Mouse (Mus musculus): ENCODE results near the gene Shisa7. TPM values are rescaled to one million over a fixed set of nuclear protein-coding genes. Genes with fewer than 3 reads are reported as not detected.

Shisa7 gene
- 0.91 TPM for polyA plus RNA-seq (2017; shearing (Covaris generic))

DNA sequence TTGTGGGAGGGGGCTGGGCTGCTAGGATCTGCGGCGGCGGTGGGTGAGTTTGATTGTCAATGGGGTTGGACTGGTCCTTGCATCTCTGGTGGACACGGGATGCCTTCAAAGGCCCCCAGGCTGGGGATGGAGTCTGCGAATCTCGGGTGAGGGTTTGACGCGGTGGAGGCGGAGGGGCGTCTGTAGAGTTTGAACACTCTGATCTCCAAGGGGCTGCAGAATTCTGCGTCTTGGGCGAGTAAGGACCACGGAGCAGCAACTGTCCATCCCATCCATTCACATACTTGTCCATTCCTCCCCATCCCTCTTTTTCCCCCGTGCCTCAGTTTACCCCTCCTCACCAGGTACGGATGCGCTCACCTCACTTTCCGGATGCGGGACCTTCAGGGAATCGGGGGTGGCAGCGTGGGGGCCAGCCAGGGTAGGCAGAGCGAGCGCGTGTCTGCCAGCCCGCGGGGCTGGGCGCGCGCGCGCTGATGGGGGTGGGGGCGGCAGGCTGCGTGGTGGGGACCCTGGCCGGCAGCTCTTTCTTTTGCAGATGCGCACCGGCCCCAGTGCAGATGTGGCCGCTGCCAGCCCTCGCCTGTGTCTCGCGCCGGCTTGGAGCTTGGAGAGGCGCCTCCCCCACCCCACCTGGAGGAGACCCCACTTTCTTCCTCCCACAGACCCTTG lies at the start of gene Shisa7:
Shisa7 (minus strand) TSS at position 452 of the 672 bp plus-strand sequence.

DNA sequence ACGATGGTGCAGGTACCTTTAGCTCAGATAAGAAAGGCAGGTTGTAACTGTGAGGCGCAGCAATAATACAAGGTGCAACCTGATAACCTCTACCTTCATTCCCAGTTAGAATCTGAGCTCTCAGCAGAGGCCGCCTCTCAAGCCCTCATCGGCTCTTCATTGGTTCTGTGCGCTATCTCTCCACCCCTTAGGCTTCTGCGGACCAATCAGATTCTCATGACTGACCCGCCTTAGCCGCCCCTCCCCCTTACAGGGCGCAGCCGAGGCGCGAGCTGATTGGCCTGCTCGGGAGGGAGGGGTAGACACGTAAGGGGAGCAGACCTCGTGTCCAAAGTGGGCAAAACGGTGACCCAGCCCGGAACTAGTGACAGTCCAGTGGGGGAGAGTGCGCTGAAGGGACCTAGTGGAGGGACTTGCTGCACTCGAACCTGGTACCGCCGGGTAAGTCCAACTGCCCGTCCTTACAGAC lies 32.3 kb upstream of the Shisa7 start, which contains the start of gene Isoc2a:
Isoc2a (plus strand) TSS at position 401 of the 469 bp plus-strand sequence.

DNA sequence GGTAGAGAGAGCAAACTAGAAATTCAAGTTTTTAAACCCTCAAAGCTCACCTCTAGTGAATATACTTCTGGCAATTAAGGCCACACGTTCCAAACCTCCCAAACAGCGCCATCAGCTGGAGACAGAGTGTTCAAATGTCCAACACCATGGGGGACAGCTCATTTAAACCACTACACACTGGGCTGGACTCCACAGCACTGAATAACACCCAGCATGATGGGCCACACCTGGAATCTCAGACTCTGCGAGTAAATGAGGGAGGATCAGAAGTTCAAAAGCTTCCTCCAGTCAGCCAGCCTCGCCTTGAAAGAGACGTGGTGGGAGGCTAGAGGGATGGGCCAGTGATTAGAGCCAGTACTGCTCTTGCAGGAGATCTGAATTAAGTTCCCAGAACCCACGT lies 25.6 kb upstream of the Shisa7 start, which contains the start of gene Isoc2b:
Isoc2b (minus strand) TSS at position 126 of the 400 bp plus-strand sequence.

DNA sequence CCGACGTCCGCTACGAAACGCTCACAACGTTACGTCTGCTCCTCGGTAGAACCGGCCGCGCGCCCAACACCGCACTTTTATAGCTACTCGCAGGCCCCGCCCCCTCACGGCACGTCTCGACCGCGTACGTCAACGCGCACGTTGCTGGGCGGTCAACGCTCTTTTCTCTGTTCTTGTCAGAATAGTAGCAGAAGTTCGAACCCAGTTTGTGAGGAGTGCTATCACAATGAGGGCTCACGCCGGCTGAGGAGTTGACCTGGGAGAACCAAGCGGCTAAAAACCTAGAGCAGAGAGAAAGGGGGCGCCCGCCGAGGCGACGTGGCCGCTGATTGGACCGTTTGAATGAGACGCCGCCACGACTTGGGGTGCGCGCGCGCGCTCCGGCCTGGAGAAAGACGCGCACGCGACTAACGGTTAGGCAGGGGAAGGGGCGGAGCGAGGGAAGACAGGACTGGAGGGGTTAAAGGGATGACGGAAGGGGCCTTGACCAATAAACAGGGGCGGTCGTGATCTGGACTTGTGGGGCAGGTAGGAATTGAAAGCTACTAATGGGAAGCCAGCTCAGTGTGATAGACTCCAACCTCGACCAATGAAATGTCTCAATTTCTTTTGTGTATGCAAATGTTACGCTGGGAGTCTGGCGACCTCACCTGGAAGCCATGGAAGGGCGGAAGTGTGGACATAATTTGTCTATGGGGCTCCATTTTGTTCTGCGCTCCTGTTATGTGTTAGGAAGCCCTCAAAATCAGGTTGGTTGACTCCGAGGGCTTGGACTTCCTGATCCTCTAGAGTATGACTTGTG lies 32.0 kb downstream of the Shisa7 start, which contains the start of gene Ube2s:
Ube2s (minus strand) TSS at position 288 of the 802 bp plus-strand sequence.

DNA sequence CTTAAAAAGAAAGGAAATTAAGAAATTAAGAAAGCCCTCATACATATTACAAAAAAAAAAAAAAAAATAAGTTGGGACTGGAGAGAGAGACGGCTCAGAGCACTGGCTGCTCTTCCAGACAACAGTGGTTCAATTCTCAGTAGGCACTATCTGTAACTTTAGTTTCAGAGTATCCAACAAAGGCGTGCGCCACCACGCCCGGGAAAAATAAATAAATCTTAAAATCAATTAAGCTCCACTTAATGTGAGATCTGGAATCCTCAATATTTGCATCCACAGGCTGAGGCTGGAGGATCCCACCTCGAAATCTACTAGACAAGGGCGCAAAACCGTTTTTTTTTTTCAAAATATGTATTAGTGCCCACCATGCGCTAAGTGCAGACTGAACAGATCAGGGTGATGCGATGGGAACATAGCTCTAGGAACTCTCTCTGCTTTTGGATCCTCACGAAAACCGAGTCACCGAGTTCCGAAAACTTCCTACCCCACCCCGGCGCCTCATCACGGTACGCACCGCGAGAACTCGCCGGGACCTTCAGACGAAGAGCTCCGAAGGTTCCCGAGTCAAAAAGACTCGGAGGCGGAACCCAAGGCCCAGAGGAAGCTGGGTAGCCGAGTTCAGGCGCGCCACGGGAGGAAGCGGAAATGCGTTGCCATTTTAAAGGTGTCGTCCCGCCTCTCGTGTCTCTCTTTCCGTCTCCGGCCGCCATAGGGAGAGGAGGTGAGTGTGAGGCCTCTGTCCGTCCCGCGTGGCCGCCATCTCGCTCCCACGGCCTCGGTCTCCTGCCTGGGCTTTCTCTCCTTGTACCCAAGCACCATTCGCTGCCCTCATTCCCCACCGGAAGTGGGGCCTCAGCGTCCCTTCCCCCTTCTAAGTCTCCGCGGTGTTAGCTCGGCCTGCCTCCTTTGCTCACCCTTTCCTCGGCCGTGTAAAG lies 52.0 kb downstream of the Shisa7 start, which contains the start of gene Rpl28:
Rpl28 (plus strand) TSS at position 597 of the 935 bp plus-strand sequence.

DNA sequence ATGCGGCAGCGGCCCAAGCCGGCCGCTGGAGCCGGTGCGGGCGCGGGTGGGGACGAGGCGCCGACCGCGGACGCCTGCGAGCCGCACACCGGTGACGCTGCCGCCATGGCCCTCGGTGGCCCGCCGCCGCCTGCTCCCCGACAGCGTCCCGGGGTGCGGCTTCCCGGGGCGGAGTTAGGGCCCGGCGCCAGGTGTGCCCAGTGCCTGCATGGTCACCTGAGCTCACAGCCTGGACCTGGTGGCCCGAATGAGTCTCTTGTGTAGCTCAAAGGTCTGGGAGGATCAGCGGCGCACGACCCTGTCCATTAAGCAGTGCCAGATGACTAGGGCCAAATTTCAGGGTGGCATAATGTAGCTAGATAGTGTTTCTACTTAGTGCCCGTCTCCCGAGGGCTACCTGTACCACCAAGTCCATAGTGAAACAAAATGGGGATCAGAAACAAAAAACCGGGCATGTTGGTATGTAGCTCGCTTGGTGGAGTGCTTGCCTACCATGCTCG lies 55.0 kb downstream of the Shisa7 start, which contains the start of gene Tmem238:
Tmem238 (minus strand) TSS at position 221 of the 500 bp plus-strand sequence.

DNA sequence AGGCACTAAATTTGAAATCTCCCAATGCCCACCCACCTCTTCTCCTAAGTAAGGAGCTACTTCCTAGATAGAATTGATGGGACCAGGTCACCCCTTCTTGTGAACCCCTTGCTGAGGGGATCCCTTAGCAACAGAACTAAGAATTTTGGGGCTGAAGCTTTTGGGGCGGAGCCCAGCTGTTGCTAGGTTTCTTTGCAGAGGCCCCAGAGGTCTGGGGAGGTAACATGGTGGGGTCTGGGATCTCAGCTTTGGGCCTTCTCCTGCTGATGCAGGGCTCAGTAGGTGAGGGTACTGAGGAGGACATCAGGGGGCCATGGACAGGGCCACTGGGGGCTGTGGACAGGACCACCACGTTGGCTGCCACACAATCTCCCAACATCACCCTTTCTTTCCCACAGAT lies 61.7 kb downstream of the Shisa7 start, which contains the start of the genes Il11 and Tmem190:
Il11 (minus strand) TSS at position 101 of the 400 bp plus-strand sequence.
Tmem190 (plus strand) TSS at position 179 of the 400 bp plus-strand sequence.

Other genes with a start within 250 kb of the Shisa7 start
- gene Ptprh, start 240.7 kb downstream of the Shisa7 start, polyA plus RNA-seq (2017; shearing (Covaris generic)), result not detected
- gene Tmem86b, start 213.3 kb downstream of the Shisa7 start, polyA plus RNA-seq (2017; shearing (Covaris generic)), result 12.0 TPM
- 235 TPM for gene Ppp6r1, start 185.7 kb downstream of the Shisa7 start, polyA plus RNA-seq (2017; shearing (Covaris generic))
- 60.7 TPM for gene Hspbp1, start 159.6 kb downstream of the Shisa7 start, polyA plus RNA-seq (2017; shearing (Covaris generic))
- not detected for gene Brsk1, start 154.1 kb downstream of the Shisa7 start, polyA plus RNA-seq (2017; shearing (Covaris generic))
- gene Tmem150b, start 119.4 kb downstream of the Shisa7 start, polyA plus RNA-seq (2017; shearing (Covaris generic)), result not detected
- 33.0 TPM for gene Kmt5c, start 104.6 kb downstream of the Shisa7 start, polyA plus RNA-seq (2017; shearing (Covaris generic))
- 1.7 TPM for gene Cox6b2, start 91.6 kb downstream of the Shisa7 start, polyA plus RNA-seq (2017; shearing (Covaris generic))
- not detected for gene Fam71e2, start 73.4 kb downstream of the Shisa7 start, polyA plus RNA-seq (2017; shearing (Covaris generic))
- gene Il11, start 61.8 kb downstream of the Shisa7 start, polyA plus RNA-seq (2017; shearing (Covaris generic)), result not detected
- gene Tmem190, start 61.8 kb downstream of the Shisa7 start, polyA plus RNA-seq (2017; shearing (Covaris generic)), result not detected
- gene Tmem238, start 55.0 kb downstream of the Shisa7 start, polyA plus RNA-seq (2017; shearing (Covaris generic)), result 7.3 TPM
- 251 TPM for gene Rpl28, start 51.8 kb downstream of the Shisa7 start, polyA plus RNA-seq (2017; shearing (Covaris generic))
- 295 TPM for gene Ube2s, start 32.1 kb downstream of the Shisa7 start, polyA plus RNA-seq (2017; shearing (Covaris generic))
- 8.8 TPM for gene Isoc2b, start 25.6 kb upstream of the Shisa7 start, polyA plus RNA-seq (2017; shearing (Covaris generic))
- gene Isoc2a, start 32.5 kb upstream of the Shisa7 start, polyA plus RNA-seq (2017; shearing (Covaris generic)), result 0.60 TPM
- gene Gm36210, start 61.8 kb upstream of the Shisa7 start, polyA plus RNA-seq (2017; shearing (Covaris generic)), result not detected
- 3.0 TPM for gene Zfp628, start 70.5 kb upstream of the Shisa7 start, polyA plus RNA-seq (2017; shearing (Covaris generic))
- gene Nat14, start 77.3 kb upstream of the Shisa7 start, polyA plus RNA-seq (2017; shearing (Covaris generic)), result not detected
- not detected for gene Ssc5d, start 81.1 kb upstream of the Shisa7 start, polyA plus RNA-seq (2017; shearing (Covaris generic))
- gene Sbk2, start 119.7 kb upstream of the Shisa7 start, polyA plus RNA-seq (2017; shearing (Covaris generic)), result 1.0 TPM
- gene Sbk3, start 126.5 kb upstream of the Shisa7 start, polyA plus RNA-seq (2017; shearing (Covaris generic)), result not detected
- 13.8 TPM for gene Zfp579, start 151.5 kb upstream of the Shisa7 start, polyA plus RNA-seq (2017; shearing (Covaris generic))
- gene Zfp524, start 169.7 kb upstream of the Shisa7 start, polyA plus RNA-seq (2017; shearing (Covaris generic)), result 15.8 TPM
- 47.5 TPM for gene Fiz1, start 170.0 kb upstream of the Shisa7 start, polyA plus RNA-seq (2017; shearing (Covaris generic))
- gene Gm44973, start 170.8 kb upstream of the Shisa7 start, polyA plus RNA-seq (2017; shearing (Covaris generic)), result 7.6 TPM
- gene Zfp865, start 175.7 kb upstream of the Shisa7 start, polyA plus RNA-seq (2017; shearing (Covaris generic)), result 6.1 TPM
- gene Ccdc106, start 175.9 kb upstream of the Shisa7 start, polyA plus RNA-seq (2017; shearing (Covaris generic)), result not detected
- not detected for gene 4632433K11Rik, start 189.4 kb upstream of the Shisa7 start, polyA plus RNA-seq (2017; shearing (Covaris generic))
- 2.4 TPM for gene Zfp784, start 193.8 kb upstream of the Shisa7 start, polyA plus RNA-seq (2017; shearing (Covaris generic))
- gene Zfp580, start 206.8 kb upstream of the Shisa7 start, polyA plus RNA-seq (2017; shearing (Covaris generic)), result 2.9 TPM
- gene U2af2, start 217.4 kb upstream of the Shisa7 start, polyA plus RNA-seq (2017; shearing (Covaris generic)), result 108 TPM
- 30.9 TPM for gene Epn1, start 235.5 kb upstream of the Shisa7 start, polyA plus RNA-seq (2017; shearing (Covaris generic))

All from effector memory CD4-positive, alpha-beta T cell, adult 5 months (primary cell).